Mouse (Mus musculus) R1 (cell line): ENCODE results near the gene Id1.

Experiments used
- DNase-seq: peaks from one replicate; pipeline ENCODE4 v3.0.0-alpha.2; 2018; ENCODE audit warnings: low read depth, low spot score

The Id1 gene

GRCm38 (mm10) chr2:152742435-152742834 is 6.4 kb downstream of the Id1 start:
- DNase-seq = peak; percentile 87

- DNase-seq = no peak
Observed at GRCm38 (mm10) chr2:152753944-152754711, 18.1 kb downstream of the Id1 start, which contains the start of gene Cox4i2. Cox4i2 (plus strand) TSS chr2:152754173.

GRCm38 (mm10) chr2:152756474-152757393 is 20.7 kb downstream of the Id1 start:
- DNase-seq = no peak

- no peak for DNase-seq
Observed at GRCm38 (mm10) chr2:152757478-152757877, 21.4 kb downstream of the Id1 start.

GRCm38 (mm10) chr2:152758351-152758750 is 22.3 kb downstream of the Id1 start:
- DNase-seq = no peak

GRCm38 (mm10) chr2:152763310-152763709 is 27.3 kb downstream of the Id1 start:
- DNase-seq = no peak

GRCm38 (mm10) chr2:152764172-152765044 is 28.4 kb downstream of the Id1 start:
- DNase-seq = peak; percentile 62

GRCm38 (mm10) chr2:152765045-152765674 is 29.1 kb downstream of the Id1 start:
- DNase-seq = no peak

GRCm38 (mm10) chr2:152766387-152767123 is 30.5 kb downstream of the Id1 start:
- DNase-seq = peak; percentile 89

- peak; percentile 90 for DNase-seq
Observed at GRCm38 (mm10) chr2:152767618-152768271, 31.7 kb downstream of the Id1 start.

- DNase-seq = peak; percentile 86
Observed at GRCm38 (mm10) chr2:152769677-152770076, 33.6 kb downstream of the Id1 start.

GRCm38 (mm10) chr2:152771571-152771970 is 35.5 kb downstream of the Id1 start:
- no peak for DNase-seq

GRCm38 (mm10) chr2:152772231-152772630 is 36.2 kb downstream of the Id1 start:
- peak; percentile 97 for DNase-seq

- DNase-seq = no peak
Observed at GRCm38 (mm10) chr2:152775357-152775756, 39.3 kb downstream of the Id1 start.

GRCm38 (mm10) chr2:152776019-152776418 is 40.0 kb downstream of the Id1 start:
- DNase-seq = no peak

- DNase-seq = no peak
Observed at GRCm38 (mm10) chr2:152776435-152776834, 40.4 kb downstream of the Id1 start.

GRCm38 (mm10) chr2:152777081-152777480 is 41.0 kb downstream of the Id1 start:
- no peak for DNase-seq

- no peak for DNase-seq
Observed at GRCm38 (mm10) chr2:152780466-152780865, 44.4 kb downstream of the Id1 start.

- DNase-seq = no peak
Observed at GRCm38 (mm10) chr2:152781031-152781711, 45.1 kb downstream of the Id1 start.
